Mouse (Mus musculus) B cell, adult 62 days (primary cell): ENCODE results near the gene Cadps2. TPM values are rescaled to one million over a fixed set of nuclear protein-coding genes. Genes with fewer than 3 reads are reported as not detected.

ENCODE experiments used
- total RNA-seq: library from RNA; stranded (reverse); gene quantifications from 4 replicates; pipeline ENCODE4 v1.2.4, GENCODE M21; 2023

Cadps2 gene
- total RNA-seq = not detected in 4 replicates

GRCm38 (mm10) chr6:23839009-23839811 is at the start of gene Cadps2:
Gene Cadps2 (minus strand): TSS chr6:23839421.

GRCm38 (mm10) chr6:23655036-23655435 is 184.2 kb downstream of the Cadps2 start, which contains the start of gene Rnf148:
Gene Rnf148 (minus strand): TSS chr6:23655136.

GRCm38 (mm10) chr6:23650205-23650604 is 189.0 kb downstream of the Cadps2 start, which contains the start of gene Rnf133:
Gene Rnf133 (minus strand): TSS chr6:23650305.

GRCm38 (mm10) chr6:23248313-23249052 is 590.7 kb downstream of the Cadps2 start, which contains the start of gene Fezf1:
Gene Fezf1 (minus strand): TSS chr6:23248362.

Other genes starting within 250 kb of the Cadps2 start
- not detected in 4 replicates for gene Rnf133, start 189.1 kb downstream of the Cadps2 start, total RNA-seq
- not detected in 4 replicates for gene Rnf148, start 184.3 kb downstream of the Cadps2 start, total RNA-seq
- gene Tas2r118, start 130.6 kb upstream of the Cadps2 start, total RNA-seq = not detected in 4 replicates